In the genomic region with DNA sequence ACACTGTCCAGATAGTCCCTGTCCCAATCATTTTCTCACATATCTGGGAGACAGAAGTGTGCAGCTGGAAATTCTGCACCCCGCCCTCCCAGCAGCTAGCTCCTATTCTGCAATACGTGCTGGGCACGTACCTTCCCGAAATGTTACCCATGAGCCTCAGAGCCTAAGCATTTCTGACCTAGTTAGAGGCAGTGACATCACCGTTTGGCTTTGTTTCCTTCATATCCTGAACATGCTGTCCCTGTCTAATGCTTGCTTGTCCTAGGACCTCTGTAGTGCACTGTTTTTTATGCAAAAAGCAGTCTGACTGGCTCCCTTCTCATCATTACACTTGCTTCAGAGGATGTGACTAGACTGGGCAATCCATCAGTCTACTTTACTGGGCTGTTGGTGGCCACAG, we compare ENCODE assay signal across 11 mouse cellular contexts. TPM values are rescaled to one million over a fixed set of nuclear protein-coding genes. Genes with fewer than 3 reads are reported as not detected.
A peak's percentile ranks its signal among the peaks of the same experiment; 100 is the strongest.
DNase-seq lines count a peak whose midpoint lies in the region; ATAC-seq lines count a peak whose summit lies in the region.
"Had no signal": no experiment of that assay in that cellular context is flagged by ENCODE, and none has a peak within 500 bp of the region (broad histone marks: within the 10 kb centered on the region; RNA-seq: fewer than 3 reads in every experiment).

No protein-coding gene starts in this region.

- H3K4me2 ChIP-seq in forebrain, embryonic 16.5 days (ENCODE audit: low read length), result no peak overlapping the region
- no peak overlapping the region for H3K4me2 ChIP-seq in forebrain, embryonic 12.5 days
- no peak overlapping the region for H3K4me2 ChIP-seq in midbrain, embryonic 13.5 days (replicated peaks)
- no peak overlapping the region for H3K4me2 ChIP-seq in midbrain, embryonic 11.5 days
- H3K4me2 ChIP-seq: liver, embryonic 13.5 days had no signal

- H3K9ac ChIP-seq in forebrain, embryonic 16.5 days (replicated peaks; ENCODE audit: low read depth, low read length), result no peak overlapping the region
- no peak overlapping the region for H3K9ac ChIP-seq in forebrain, embryonic 12.5 days
- no peak overlapping the region for H3K9ac ChIP-seq in midbrain, embryonic 13.5 days (replicated peaks)
- H3K9ac ChIP-seq in midbrain, embryonic 11.5 days (ENCODE audit: low read length), result no peak overlapping the region
- H3K9ac ChIP-seq: liver, embryonic 13.5 days had no signal

- no peaks in the 10 kb centered on the region for H3K27me3 ChIP-seq in forebrain, embryonic 16.5 days (replicated peaks; ENCODE audit: control insufficient read depth, insufficient read depth, low read length)
- no peaks in the 10 kb centered on the region for H3K27me3 ChIP-seq in forebrain, embryonic 12.5 days
- H3K27me3 ChIP-seq in midbrain, embryonic 13.5 days, result no peaks in the 10 kb centered on the region
- no peaks in the 10 kb centered on the region for H3K27me3 ChIP-seq in midbrain, embryonic 11.5 days (ENCODE audit: control insufficient read depth, insufficient read depth, low read length)
- H3K27me3 ChIP-seq: CH12.LX; liver, embryonic 13.5 days had no signal

- WGBS in forebrain, embryonic 16.5 days, result 56% methylated on average over 5 of the region's 5 CpGs
- WGBS in forebrain, embryonic 12.5 days, result 73% methylated on average over 5 of the region's 5 CpGs
- 86% methylated on average over 5 of the region's 5 CpGs for WGBS in midbrain, embryonic 13.5 days
- WGBS in midbrain, embryonic 11.5 days, result 85% methylated on average over 5 of the region's 5 CpGs

- H3K4me1 ChIP-seq in forebrain, embryonic 16.5 days (replicated peaks; ENCODE audit: control insufficient read depth, insufficient read depth, low read length), result peaks cover 19% of the 10 kb centered on the region
- peaks cover 19% of the 10 kb centered on the region for H3K4me1 ChIP-seq in forebrain, embryonic 12.5 days
- peaks cover 22% of the 10 kb centered on the region for H3K4me1 ChIP-seq in midbrain, embryonic 13.5 days (replicated peaks)
- H3K4me1 ChIP-seq in midbrain, embryonic 11.5 days (ENCODE audit: control insufficient read depth, insufficient read depth, low read length), result no peaks in the 10 kb centered on the region; the same call in 1 of the 2 replicates
- H3K4me1 ChIP-seq: liver, embryonic 13.5 days had no signal

- H3K4me3 ChIP-seq in forebrain, embryonic 16.5 days (replicated peaks; ENCODE audit: low read length), result no peak overlapping the region
- no peak overlapping the region for H3K4me3 ChIP-seq in forebrain, embryonic 12.5 days (replicated peaks)
- H3K4me3 ChIP-seq in midbrain, embryonic 13.5 days (replicated peaks), result no peak overlapping the region
- no peak overlapping the region for H3K4me3 ChIP-seq in midbrain, embryonic 11.5 days (ENCODE audit: low read depth, low read length)
- H3K4me3 ChIP-seq: liver, embryonic 13.5 days had no signal

- no peaks in the 10 kb centered on the region for H3K36me3 ChIP-seq in forebrain, embryonic 16.5 days (ENCODE audit: control insufficient read depth, insufficient read depth)
- no peaks in the 10 kb centered on the region for H3K36me3 ChIP-seq in forebrain, embryonic 12.5 days (replicated peaks)
- no peaks in the 10 kb centered on the region for H3K36me3 ChIP-seq in midbrain, embryonic 13.5 days
- no peaks in the 10 kb centered on the region for H3K36me3 ChIP-seq in midbrain, embryonic 11.5 days (ENCODE audit: control insufficient read depth, insufficient read depth, low read length)
- H3K36me3 ChIP-seq: liver, embryonic 13.5 days had no signal

- DNase-seq in midbrain, embryonic 11.5 days (ENCODE audit: low spot score, missing footprints), result no peak
- DNase-seq in gastrocnemius, postnatal 25 days, result peak; percentile 76
- DNase-seq in retina, adult 2 months (ENCODE audit: low read depth, low spot score), result peak; percentile 20
- no peak for DNase-seq in embryo, embryonic 9.5 days (ENCODE audit: extremely low spot score)
- no peak for DNase-seq in ovary, postnatal 36 days (ENCODE audit: low spot score)
- DNase-seq: liver, embryonic 13.5 days had no signal

- no peaks in the 10 kb centered on the region for H3K9me3 ChIP-seq in forebrain, embryonic 16.5 days (ENCODE audit: control insufficient read depth, low read length)
- no peaks in the 10 kb centered on the region for H3K9me3 ChIP-seq in forebrain, embryonic 12.5 days
- H3K9me3 ChIP-seq in midbrain, embryonic 13.5 days, result no peaks in the 10 kb centered on the region
- no peaks in the 10 kb centered on the region for H3K9me3 ChIP-seq in midbrain, embryonic 11.5 days (ENCODE audit: control insufficient read depth, low read length)
- H3K9me3 ChIP-seq: liver, embryonic 13.5 days had no signal

- ATAC-seq in forebrain, embryonic 16.5 days, result 0 out of 2 replicates have a peak, but pooled peaks have one; percentile 25
- ATAC-seq in forebrain, embryonic 12.5 days (ENCODE audit: low FRiP score), result no peak
- peak; percentile 48; the same call in 1 of the 2 replicates for ATAC-seq in midbrain, embryonic 13.5 days
- no peak for ATAC-seq in midbrain, embryonic 11.5 days (ENCODE audit: low FRiP score)

- no peak overlapping the region for H3K27ac ChIP-seq in forebrain, embryonic 16.5 days (ENCODE audit: low read length)
- no peak overlapping the region for H3K27ac ChIP-seq in forebrain, embryonic 12.5 days
- H3K27ac ChIP-seq in midbrain, embryonic 13.5 days, result no peak overlapping the region
- H3K27ac ChIP-seq in midbrain, embryonic 11.5 days (ENCODE audit: low read depth, low read length), result no peak overlapping the region
- H3K27ac ChIP-seq: liver, embryonic 13.5 days had no signal

RNA-seq across cellular contexts. Expression of gene Wdr95, which starts 38.5 kb away (rescaled TPM):
- polyA plus RNA-seq in forebrain, embryonic 16.5 days (2015; fragmentation: Nextera tagmentation; extraction: Ambion mirVana), result 0.14 and 0.19 TPM in 2 replicates
- 0.17 and 0.68 TPM in 2 replicates for polyA plus RNA-seq in forebrain, embryonic 12.5 days (2016; fragmentation: Nextera tagmentation; extraction: Ambion mirVana)
- polyA plus RNA-seq in midbrain, embryonic 13.5 days (2015; fragmentation: Nextera tagmentation; extraction: Ambion mirVana), result 0.11 TPM in 1 of 2 replicates, not detected in the other
- 0.08 and 0.33 TPM in 2 replicates for polyA plus RNA-seq in midbrain, embryonic 11.5 days (2014; fragmentation: Nextera tagmentation; extraction: Ambion mirVana)
- not detected for total RNA-seq in gastrocnemius, postnatal 25 days (2021)
- total RNA-seq: CH12.LX had no signal
- polyA plus RNA-seq: heart, embryonic 14.5 days; liver, embryonic 13.5 days had no signal

Comparison
In these comparisons a context has a peak if more than half of its experiments do, and no peak if none do; other contexts are left out.
1. ATAC-seq: peak in forebrain, embryonic 16.5 days (single experiment) and midbrain, embryonic 13.5 days (single experiment); none in forebrain, embryonic 12.5 days (single experiment) and midbrain, embryonic 11.5 days (single experiment).
2. DNase-seq: peak in gastrocnemius, postnatal 25 days (single experiment) and retina, adult 2 months (single experiment); none in midbrain, embryonic 11.5 days (single experiment), embryo, embryonic 9.5 days (single experiment) and ovary, postnatal 36 days (single experiment).